Mouse (Mus musculus): ENCODE results near the gene Card9.

DNA sequence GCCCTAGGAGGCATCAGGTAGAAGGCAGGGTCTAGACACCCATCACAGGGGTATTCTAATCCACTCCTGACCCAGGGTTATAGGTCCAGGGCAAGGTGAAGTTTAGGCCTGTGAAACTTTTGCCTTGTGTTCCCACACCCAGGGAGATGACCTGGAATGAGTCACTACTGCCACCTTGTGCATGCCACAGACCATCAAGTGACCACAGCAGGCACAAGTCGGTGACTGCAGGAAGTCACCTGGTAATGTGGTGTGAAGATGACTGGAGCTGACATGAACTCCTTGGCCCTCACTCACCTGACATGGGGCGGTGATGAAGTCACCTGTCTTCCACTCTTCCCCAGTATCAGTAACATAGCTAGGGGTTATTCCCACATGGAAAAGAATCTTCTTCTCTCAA is 47.9 kb downstream of the Card9 start:
- TF ChIP-seq POLR2A (IDR thresholded peaks at IDR 0.05; ENCODE audit: insufficient read depth, low read depth, low read length) (no peak), CTCF (IDR thresholded peaks at IDR 0.05; ENCODE audit: insufficient read depth, low read depth, low read length) (no peak)
